ENCODE assay signal across 21 mouse cellular contexts in genomic region chr12:32104955-32105521, GRCm38 (mm10). TPM values are rescaled to one million over a fixed set of nuclear protein-coding genes. Genes with fewer than 3 reads are reported as not detected.
DNase-seq lines count a peak whose midpoint lies in the region; ATAC-seq and TF ChIP-seq lines count a peak whose summit lies in the region.
"Had no signal": no experiment of that assay in that cellular context is flagged by ENCODE, and none has a peak within 500 bp of the region (broad histone marks: within the 10 kb centered on the region; RNA-seq: fewer than 3 reads in every experiment).

No protein-coding gene starts in this region.

- DNase-seq in forebrain, embryonic 10.5 days (ENCODE audit: extremely low spot score, low spot score) = no peak
- DNase-seq in kidney, postnatal 14 days = no peak
- DNase-seq in left cerebral cortex, postnatal 4 days = no peak
- DNase-seq: cerebellum, adult 11 months; cerebellum, adult 9-11 months; gastrocnemius, adult 2 months; kidney, postnatal 4 days; layer of hippocampus, adult 9-11 months; lung, postnatal 10 days; right cerebral cortex, adult 18-20 months; thymus, postnatal 25 days had no signal

- 0 out of 2 replicates have a peak overlapping the region, but pooled peaks have one; percentile 28 for H3K27ac ChIP-seq in intestine, postnatal 0 days (ENCODE audit: low read depth, low read length)
- H3K27ac ChIP-seq in intestine, embryonic 15.5 days = no peak overlapping the region
- peak overlapping the region; percentile 98 for H3K27ac ChIP-seq in liver, embryonic 12.5 days
- H3K27ac ChIP-seq in forebrain, embryonic 10.5 days = no peak overlapping the region; the same call in 1 of the 2 replicates
- H3K27ac ChIP-seq: forebrain, embryonic 13.5 days; gastrocnemius, adult 2 months; kidney, embryonic 15.5 days; midbrain, embryonic 12.5 days; neural tube, embryonic 15.5 days; stomach, embryonic 15.5 days had no signal

- intact Hi-C loops in left cerebral cortex, postnatal 4 days (cut with DNase I) = no loop called here

- H3K27me3 ChIP-seq in intestine, postnatal 0 days (replicated peaks; ENCODE audit: control insufficient read depth, insufficient read depth, low read length) = no peaks in the 10 kb centered on the region
- no peaks in the 10 kb centered on the region for H3K27me3 ChIP-seq in intestine, embryonic 15.5 days (replicated peaks)
- no peaks in the 10 kb centered on the region for H3K27me3 ChIP-seq in liver, embryonic 12.5 days (replicated peaks)
- no peaks in the 10 kb centered on the region for H3K27me3 ChIP-seq in forebrain, embryonic 10.5 days (ENCODE audit: poor library complexity, severe bottlenecking)
- H3K27me3 ChIP-seq: forebrain, embryonic 13.5 days; kidney, embryonic 15.5 days; midbrain, embryonic 12.5 days; neural tube, embryonic 15.5 days; stomach, embryonic 15.5 days had no signal

- H3K9me3 ChIP-seq in intestine, postnatal 0 days (ENCODE audit: control insufficient read depth) = no peaks in the 10 kb centered on the region
- no peaks in the 10 kb centered on the region for H3K9me3 ChIP-seq in intestine, embryonic 15.5 days
- no peaks in the 10 kb centered on the region for H3K9me3 ChIP-seq in liver, embryonic 12.5 days (replicated peaks)
- no peaks in the 10 kb centered on the region for H3K9me3 ChIP-seq in forebrain, embryonic 10.5 days
- H3K9me3 ChIP-seq: forebrain, embryonic 13.5 days; kidney, embryonic 15.5 days; midbrain, embryonic 12.5 days; neural tube, embryonic 15.5 days; stomach, embryonic 15.5 days had no signal

- 66% methylated on average over 4 of the region's 4 CpGs for WGBS in intestine, postnatal 0 days
- 67% methylated on average over 4 of the region's 4 CpGs for WGBS in intestine, embryonic 15.5 days
- WGBS in liver, embryonic 12.5 days (ENCODE audit: insufficient replicate concordance) = 32% methylated on average over 4 of the region's 4 CpGs
- 71% methylated on average over 4 of the region's 4 CpGs for WGBS in forebrain, embryonic 10.5 days

- no peak overlapping the region for H3K9ac ChIP-seq in intestine, postnatal 0 days (ENCODE audit: low read depth, low read length)
- H3K9ac ChIP-seq in intestine, embryonic 15.5 days = no peak overlapping the region
- H3K9ac ChIP-seq in liver, embryonic 12.5 days = peak overlapping the region; percentile 79
- H3K9ac ChIP-seq: forebrain, embryonic 13.5 days; kidney, embryonic 15.5 days; midbrain, embryonic 12.5 days; neural tube, embryonic 15.5 days; stomach, embryonic 15.5 days had no signal

- no peaks in the 10 kb centered on the region for H3K4me1 ChIP-seq in intestine, postnatal 0 days (replicated peaks; ENCODE audit: control insufficient read depth, insufficient read depth, low read length)
- 0 out of 2 replicates have a peak, but pooled peaks cover 2% of the 10 kb centered on the region for H3K4me1 ChIP-seq in intestine, embryonic 15.5 days (replicated peaks)
- H3K4me1 ChIP-seq in liver, embryonic 12.5 days = peaks cover 99% of the 10 kb centered on the region
- H3K4me1 ChIP-seq in forebrain, embryonic 10.5 days = peaks cover 13% of the 10 kb centered on the region
- H3K4me1 ChIP-seq: forebrain, embryonic 13.5 days; kidney, embryonic 15.5 days; neural tube, embryonic 15.5 days; stomach, embryonic 15.5 days had no signal

- H3K36me3 ChIP-seq in intestine, postnatal 0 days (ENCODE audit: control insufficient read depth, insufficient read depth) = no peaks in the 10 kb centered on the region
- H3K36me3 ChIP-seq in intestine, embryonic 15.5 days = no peaks in the 10 kb centered on the region
- H3K36me3 ChIP-seq in liver, embryonic 12.5 days = peaks cover 62% of the 10 kb centered on the region
- H3K36me3 ChIP-seq in forebrain, embryonic 10.5 days (replicated peaks) = no peaks in the 10 kb centered on the region
- H3K36me3 ChIP-seq: kidney, embryonic 15.5 days; midbrain, embryonic 12.5 days; neural tube, embryonic 15.5 days; stomach, embryonic 15.5 days had no signal

- H3K4me2 ChIP-seq in intestine, postnatal 0 days (replicated peaks; ENCODE audit: low read depth) = no peak overlapping the region
- H3K4me2 ChIP-seq in intestine, embryonic 15.5 days (replicated peaks) = no peak overlapping the region
- peak overlapping the region; percentile 69 for H3K4me2 ChIP-seq in liver, embryonic 12.5 days
- H3K4me2 ChIP-seq: forebrain, embryonic 13.5 days; kidney, embryonic 15.5 days; midbrain, embryonic 12.5 days; neural tube, embryonic 15.5 days; stomach, embryonic 15.5 days had no signal

- no peak for ATAC-seq in intestine, postnatal 0 days
- no peak for ATAC-seq in intestine, embryonic 15.5 days
- peak; percentile 9; the same call in 1 of the 2 replicates for ATAC-seq in common myeloid progenitor, adult 5-6 weeks (replicated peaks; ENCODE audit: low read depth, poor library complexity, severe bottlenecking)
- ATAC-seq in liver, embryonic 12.5 days = no peak
- ATAC-seq: forebrain, embryonic 13.5 days; hindbrain, embryonic 16.5 days had no signal

- TF ChIP-seq CTCF in intestine, postnatal 0 days (IDR thresholded peaks at IDR 0.05; ENCODE audit: low read depth) = no peak

- H3K4me3 ChIP-seq in intestine, postnatal 0 days (ENCODE audit: low read depth, low read length) = no peak overlapping the region
- no peak overlapping the region for H3K4me3 ChIP-seq in intestine, embryonic 15.5 days (replicated peaks)
- peak overlapping the region; percentile 34 for H3K4me3 ChIP-seq in liver, embryonic 12.5 days
- no peak overlapping the region for H3K4me3 ChIP-seq in forebrain, embryonic 10.5 days
- H3K4me3 ChIP-seq: forebrain, embryonic 13.5 days; gastrocnemius, adult 2 months; kidney, embryonic 15.5 days; midbrain, embryonic 12.5 days; neural tube, embryonic 15.5 days; stomach, embryonic 15.5 days had no signal

RNA-seq across cellular contexts. Expression of gene Prkar2b, which starts 43.9 kb away (rescaled TPM):
- 11.6 and 12.5 TPM in 2 replicates for polyA plus RNA-seq in intestine, postnatal 0 days (2015; fragmentation: Nextera tagmentation; extraction: Ambion mirVana)
- polyA plus RNA-seq in intestine, embryonic 15.5 days (2015; fragmentation: Nextera tagmentation; extraction: Ambion mirVana) = 17.0 and 17.9 TPM in 2 replicates
- 110 and 124 TPM in 2 replicates for total RNA-seq in common myeloid progenitor, adult 5-6 weeks (2017)
- 137 and 141 TPM in 2 replicates for polyA plus RNA-seq in liver, embryonic 12.5 days (2016; fragmentation: Nextera tagmentation; extraction: Ambion mirVana)
- 27.9 and 31.1 TPM in 2 replicates for polyA plus RNA-seq in forebrain, embryonic 10.5 days (2016; fragmentation: Nextera tagmentation; extraction: Ambion mirVana)
- 100 to 1,000 TPM; 238 to 255 TPM for total RNA-seq in left cerebral cortex, postnatal 4 days (2021)

Comparison
In these comparisons a context has a peak if more than half of its experiments do, and no peak if none do; other contexts are left out.
1. H3K27ac ChIP-seq: peak in intestine, postnatal 0 days (single experiment) and liver, embryonic 12.5 days (single experiment); none in intestine, embryonic 15.5 days (single experiment) and forebrain, embryonic 10.5 days (single experiment).